Mouse (Mus musculus): ENCODE results near the gene Gaa. TPM values are rescaled to one million over a fixed set of nuclear protein-coding genes. Genes with fewer than 3 reads are reported as not detected.
"Not testable (repeated sequence)": the region's sequence is repeated elsewhere in the genome, so short reads cannot be mapped to it uniquely, and the experiment has no call there.

Gaa gene
- polyA plus RNA-seq, 1 experiment from 2014 or later: 75.7 TPM

DNA sequence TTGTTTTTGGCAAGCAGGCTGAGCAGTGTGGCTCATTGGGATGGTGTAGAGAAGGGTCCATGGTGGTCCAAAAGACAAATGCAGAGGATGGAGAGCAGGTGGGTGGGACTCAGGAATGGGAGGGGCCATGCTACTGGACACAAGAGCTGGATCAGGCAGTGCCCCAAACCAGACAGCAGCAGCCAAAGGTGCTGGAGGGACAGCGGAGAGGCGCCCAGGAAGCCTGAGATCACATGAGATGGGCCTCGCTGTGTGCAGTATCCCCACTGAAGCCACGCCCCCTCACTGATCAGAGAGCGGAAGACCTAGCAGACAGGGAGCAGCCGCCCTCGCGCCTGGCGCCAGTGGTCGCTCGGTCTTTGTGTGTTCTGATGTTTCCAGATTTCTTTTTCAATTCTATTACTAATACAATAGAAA lies 29.4 kb upstream of the Gaa start:
- Histone ChIP-seq H3K36me3 (ENCODE audit: control insufficient read depth, insufficient read depth, low read length) (no peaks in the 10 kb centered on the region), H3K4me1 (ENCODE audit: control insufficient read depth in 2 of 2, insufficient read depth in 2 of 2, low read length in 2 of 2) (peaks cover 2 to 4% of the 10 kb centered on the region in 2 experiments; a peak in 2 of 4 replicates), H3K4me3 (ENCODE audit: control insufficient read depth in 1 of 2, insufficient read depth in 1 of 2, low read depth in 1 of 2, low read length in 2 of 2) (peak overlapping the region; percentile 32 to 33), H3K9me3 (ENCODE audit: control insufficient read depth, low read length) (peaks cover 3% of the 10 kb centered on the region; the same call in 1 of the 2 replicates), H3K27ac (replicated peaks in 1 of 2; ENCODE audit: control insufficient read depth in 1 of 2, insufficient read depth in 1 of 2, low read depth in 2 of 2, low read length in 2 of 2) (no peak overlapping the region), H3K9ac (ENCODE audit: low read length) (peak overlapping the region; percentile 57), H3K27me3 (ENCODE audit: control insufficient read depth, insufficient read depth, low read length) (no peaks in the 10 kb centered on the region), H3K4me2 (ENCODE audit: low read length) (peak overlapping the region; percentile 71)
- peak; percentile 63; the same call in 1 of the 2 replicates for ATAC-seq (ENCODE audit: insufficient number of reproducible peaks, insufficient read depth, low FRiP score, low read depth)
- 4% methylated on average over 11 of the region's 11 CpGs for WGBS

DNA sequence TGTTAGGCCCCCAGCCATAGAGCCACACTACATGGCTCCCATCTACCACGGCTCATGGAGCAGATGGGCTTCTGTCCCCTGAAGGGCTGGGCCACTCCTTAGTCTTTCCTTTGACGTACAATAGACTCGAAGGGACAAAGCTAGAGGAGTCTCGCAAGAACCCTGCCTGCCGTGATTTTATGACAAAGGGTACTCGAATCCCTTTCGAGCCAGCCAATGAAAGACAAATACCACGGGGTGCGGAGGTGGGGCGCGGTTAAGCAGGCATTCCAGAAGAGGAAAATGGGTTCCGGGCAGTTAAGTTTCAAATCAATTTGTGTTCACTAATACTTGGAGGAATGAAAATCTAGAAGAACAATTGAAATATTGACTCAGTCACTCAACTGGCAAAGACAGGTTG lies 28.2 kb upstream of the Gaa start:
- peaks cover 2 to 4% of the 10 kb centered on the region in 2 experiments; a peak in 2 of 4 replicates for H3K4me1 ChIP-seq (ENCODE audit: control insufficient read depth in 2 of 2, insufficient read depth in 2 of 2, low read length in 2 of 2)
- no peak overlapping the region for H3K4me2 ChIP-seq (ENCODE audit: low read length)
- WGBS: 95% methylated on average over 12 of the region's 12 CpGs
- H3K4me3 ChIP-seq (ENCODE audit: control insufficient read depth in 1 of 2, insufficient read depth in 1 of 2, low read depth in 1 of 2, low read length in 2 of 2): no peak overlapping the region
- H3K27me3 ChIP-seq (ENCODE audit: control insufficient read depth, insufficient read depth, low read length): no peaks in the 10 kb centered on the region
- H3K27ac ChIP-seq (replicated peaks in 1 of 2; ENCODE audit: control insufficient read depth in 1 of 2, insufficient read depth in 1 of 2, low read depth in 2 of 2, low read length in 2 of 2): no peak overlapping the region
- no peak for ATAC-seq (ENCODE audit: insufficient number of reproducible peaks, insufficient read depth, low FRiP score, low read depth)
- H3K9ac ChIP-seq (ENCODE audit: low read length): no peak overlapping the region
- peaks cover 3% of the 10 kb centered on the region; the same call in 1 of the 2 replicates for H3K9me3 ChIP-seq (ENCODE audit: control insufficient read depth, low read length)
- no peaks in the 10 kb centered on the region for H3K36me3 ChIP-seq (ENCODE audit: control insufficient read depth, insufficient read depth, low read length)

DNA sequence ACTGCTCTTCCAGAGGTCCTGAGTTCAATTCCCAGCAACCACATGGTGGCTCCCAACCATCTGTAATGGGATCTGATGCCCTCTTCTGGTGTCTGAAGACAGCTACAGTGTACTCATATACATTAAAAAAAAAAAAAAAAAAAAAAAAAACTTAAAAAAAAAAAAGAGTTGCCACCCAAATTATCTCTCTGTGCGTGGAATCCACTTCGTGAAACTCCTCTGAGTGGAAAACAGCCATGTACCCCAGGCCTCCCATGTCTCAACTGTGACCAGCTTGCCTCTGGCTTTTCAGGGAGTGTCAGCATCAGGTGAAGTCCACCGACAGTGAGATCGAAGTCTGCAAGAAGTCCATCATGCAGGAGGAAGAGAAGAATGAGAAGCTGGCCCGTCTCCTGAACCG lies 22.1 kb upstream of the Gaa start:
- not testable (repeated sequence) for H3K27me3 ChIP-seq (ENCODE audit: control insufficient read depth, insufficient read depth, low read length); H3K9me3 ChIP-seq (ENCODE audit: control insufficient read depth, low read length); H3K27ac ChIP-seq (replicated peaks in 1 of 2; ENCODE audit: control insufficient read depth in 1 of 2, insufficient read depth in 1 of 2, low read depth in 2 of 2, low read length in 2 of 2); ATAC-seq (ENCODE audit: insufficient number of reproducible peaks, insufficient read depth, low FRiP score, low read depth); H3K36me3 ChIP-seq (ENCODE audit: control insufficient read depth, insufficient read depth, low read length); H3K4me3 ChIP-seq (ENCODE audit: control insufficient read depth in 1 of 2, insufficient read depth in 1 of 2, low read depth in 1 of 2, low read length in 2 of 2); H3K9ac ChIP-seq (ENCODE audit: low read length); H3K4me2 ChIP-seq (ENCODE audit: low read length); H3K4me1 ChIP-seq (ENCODE audit: control insufficient read depth in 2 of 2, insufficient read depth in 2 of 2, low read length in 2 of 2)
- WGBS: 95% methylated on average over 6 of the region's 6 CpGs

DNA sequence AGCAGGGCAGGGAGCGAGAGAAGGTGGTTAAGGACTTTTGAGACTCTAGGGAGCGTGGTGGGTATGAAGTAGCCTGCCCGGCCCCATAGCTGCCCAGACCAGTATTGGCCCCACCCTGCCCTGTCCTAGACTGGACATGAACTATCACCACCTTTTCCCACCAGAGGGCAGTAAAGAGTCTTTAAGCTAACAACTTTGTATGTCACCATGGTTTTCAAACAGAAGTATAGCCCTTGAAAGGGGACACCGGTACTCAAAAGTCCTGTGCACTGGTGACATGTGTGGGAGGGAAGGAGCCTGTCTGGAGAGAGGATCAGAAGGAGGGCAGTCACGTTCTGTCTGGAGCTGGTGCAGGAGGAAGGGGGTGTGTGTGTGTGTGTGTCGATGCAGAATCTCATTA lies 18.7 kb upstream of the Gaa start:
- 18% methylated on average over 6 of the region's 6 CpGs for WGBS
- ATAC-seq (ENCODE audit: insufficient number of reproducible peaks, insufficient read depth, low FRiP score, low read depth): 0 out of 2 replicates have a peak, but pooled peaks have one; percentile 38
- H3K9me3 ChIP-seq (ENCODE audit: control insufficient read depth, low read length): no peaks in the 10 kb centered on the region
- H3K4me2 ChIP-seq (ENCODE audit: low read length): no peak overlapping the region
- H3K4me1 ChIP-seq (ENCODE audit: control insufficient read depth in 2 of 2, insufficient read depth in 2 of 2, low read length in 2 of 2): peaks cover 3 to 12% of the 10 kb centered on the region in 2 experiments; a peak in 2 of 4 replicates
- no peak overlapping the region for H3K9ac ChIP-seq (ENCODE audit: low read length)
- no peak overlapping the region for H3K4me3 ChIP-seq (ENCODE audit: control insufficient read depth in 1 of 2, insufficient read depth in 1 of 2, low read depth in 1 of 2, low read length in 2 of 2)
- H3K27me3 ChIP-seq (ENCODE audit: control insufficient read depth, insufficient read depth, low read length): peaks cover 18% of the 10 kb centered on the region
- H3K27ac ChIP-seq (replicated peaks in 1 of 2; ENCODE audit: control insufficient read depth in 1 of 2, insufficient read depth in 1 of 2, low read depth in 2 of 2, low read length in 2 of 2): no peak overlapping the region
- H3K36me3 ChIP-seq (ENCODE audit: control insufficient read depth, insufficient read depth, low read length): no peaks in the 10 kb centered on the region

DNA sequence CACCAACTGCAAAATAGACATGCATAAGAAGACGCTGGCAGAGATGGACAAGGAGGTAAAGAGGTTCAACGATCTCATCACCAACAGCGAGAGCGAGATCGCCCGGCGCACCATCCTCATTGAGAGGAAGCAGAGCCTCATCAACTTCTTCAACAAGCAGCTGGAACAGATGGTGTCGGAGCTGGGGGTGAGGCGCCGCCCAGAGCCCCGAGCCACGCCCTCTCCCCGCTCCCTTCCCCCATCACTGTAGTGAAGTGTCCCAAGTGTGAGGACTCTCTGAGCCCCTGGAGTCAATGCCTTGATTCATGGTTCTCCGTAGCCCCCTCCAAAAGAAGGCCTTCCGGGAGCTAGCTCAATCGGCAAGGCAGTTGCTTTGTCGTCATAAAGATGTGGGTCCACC lies 16.7 kb upstream of the Gaa start:
- WGBS: 25% methylated on average over 17 of the region's 17 CpGs
- ATAC-seq (ENCODE audit: insufficient number of reproducible peaks, insufficient read depth, low FRiP score, low read depth): no peak
- Histone ChIP-seq H3K4me2 (ENCODE audit: low read length) (no peak overlapping the region), H3K36me3 (ENCODE audit: control insufficient read depth, insufficient read depth, low read length) (no peaks in the 10 kb centered on the region), H3K27me3 (ENCODE audit: control insufficient read depth, insufficient read depth, low read length) (peaks cover 18% of the 10 kb centered on the region), H3K4me1 (ENCODE audit: control insufficient read depth in 2 of 2, insufficient read depth in 2 of 2, low read length in 2 of 2) (peaks cover 3 to 12% of the 10 kb centered on the region in 2 experiments; a peak in 2 of 4 replicates), H3K27ac (replicated peaks in 1 of 2; ENCODE audit: control insufficient read depth in 1 of 2, insufficient read depth in 1 of 2, low read depth in 2 of 2, low read length in 2 of 2) (no peak overlapping the region), H3K4me3 (ENCODE audit: control insufficient read depth in 1 of 2, insufficient read depth in 1 of 2, low read depth in 1 of 2, low read length in 2 of 2) (no peak overlapping the region), H3K9ac (ENCODE audit: low read length) (no peak overlapping the region), H3K9me3 (ENCODE audit: control insufficient read depth, low read length) (no peaks in the 10 kb centered on the region)

DNA sequence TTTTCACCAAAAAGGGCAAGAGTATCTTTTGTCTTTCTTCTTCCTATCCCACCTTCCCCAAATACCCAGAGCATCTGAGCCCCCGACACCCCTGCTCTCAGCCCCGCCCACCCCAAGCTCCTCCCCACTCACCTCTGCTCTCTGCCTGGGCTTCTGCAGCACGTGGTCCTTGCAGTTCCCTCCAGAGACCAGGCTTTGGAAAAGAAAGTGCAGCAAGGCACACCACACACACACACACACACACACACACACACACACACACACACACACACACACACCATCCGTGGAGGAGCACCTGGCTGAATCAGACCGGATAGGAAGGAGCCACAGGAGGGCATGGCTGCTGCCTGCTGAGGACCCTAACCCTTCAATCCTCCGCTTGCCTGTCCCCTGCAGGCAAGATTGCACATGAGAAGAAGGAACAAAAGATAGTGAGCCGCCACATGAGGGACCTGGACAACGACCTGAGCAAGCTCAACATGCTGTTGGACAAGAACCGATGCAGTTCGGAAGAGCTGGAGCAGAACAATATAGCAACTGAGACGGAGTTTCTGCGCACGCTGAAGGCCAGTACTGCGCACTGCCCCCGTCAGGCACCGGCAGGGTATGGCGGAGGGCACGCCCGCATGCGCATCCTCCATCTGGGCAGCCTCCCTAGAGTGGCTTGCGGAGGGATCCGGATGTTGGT lies 14.7 kb upstream of the Gaa start:
- WGBS: 6% methylated on average over 22 of the region's 22 CpGs

DNA sequence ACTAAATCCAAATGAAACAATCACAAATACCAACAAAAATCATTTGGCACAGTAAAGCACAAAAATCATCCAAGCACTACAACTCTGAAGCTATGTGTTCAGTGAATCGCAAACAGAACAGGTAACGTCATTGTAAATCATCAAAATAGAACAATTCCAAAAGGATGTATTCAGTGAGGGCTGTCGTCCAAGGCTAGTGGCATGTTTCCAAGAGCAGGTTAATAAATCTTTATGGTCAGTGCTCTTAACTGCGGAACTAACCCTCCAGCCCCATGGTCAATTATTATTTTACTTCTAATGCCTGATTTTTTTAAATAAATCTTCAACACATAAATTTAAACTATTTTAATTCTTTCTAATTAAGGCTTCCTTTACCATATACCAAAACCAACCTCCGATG lies 11.1 kb upstream of the Gaa start:
- not testable (repeated sequence) for H3K27me3 ChIP-seq (ENCODE audit: control insufficient read depth, insufficient read depth, low read length); H3K27ac ChIP-seq (replicated peaks in 1 of 2; ENCODE audit: control insufficient read depth in 1 of 2, insufficient read depth in 1 of 2, low read depth in 2 of 2, low read length in 2 of 2); H3K9me3 ChIP-seq (ENCODE audit: control insufficient read depth, low read length); H3K9ac ChIP-seq (ENCODE audit: low read length); ATAC-seq (ENCODE audit: insufficient number of reproducible peaks, insufficient read depth, low FRiP score, low read depth); H3K4me1 ChIP-seq (ENCODE audit: control insufficient read depth in 2 of 2, insufficient read depth in 2 of 2, low read length in 2 of 2); H3K36me3 ChIP-seq (ENCODE audit: control insufficient read depth, insufficient read depth, low read length); H3K4me2 ChIP-seq (ENCODE audit: low read length); H3K4me3 ChIP-seq (ENCODE audit: control insufficient read depth in 1 of 2, insufficient read depth in 1 of 2, low read depth in 1 of 2, low read length in 2 of 2)
- WGBS: 89% methylated on average over 5 of the region's 5 CpGs

More for the DNA sequence above, 14.7 kb upstream of the Gaa start:
- no peaks in the 10 kb centered on the region for H3K9me3 ChIP-seq (ENCODE audit: control insufficient read depth, low read length)
- H3K27ac ChIP-seq (replicated peaks in 1 of 2; ENCODE audit: control insufficient read depth in 1 of 2, insufficient read depth in 1 of 2, low read depth in 2 of 2, low read length in 2 of 2): no peak overlapping the region
- H3K9ac ChIP-seq (ENCODE audit: low read length): peak overlapping the region; percentile 18; the same call in 1 of the 2 replicates
- H3K4me1 ChIP-seq (ENCODE audit: control insufficient read depth in 2 of 2, insufficient read depth in 2 of 2, low read length in 2 of 2): peaks cover 3 to 12% of the 10 kb centered on the region in 2 experiments; a peak in 2 of 4 replicates
- H3K4me2 ChIP-seq (ENCODE audit: low read length): peak overlapping the region; percentile 52
- no peaks in the 10 kb centered on the region for H3K36me3 ChIP-seq (ENCODE audit: control insufficient read depth, insufficient read depth, low read length)
- peak; percentile 45; the same call in 1 of the 2 replicates for ATAC-seq (ENCODE audit: insufficient number of reproducible peaks, insufficient read depth, low FRiP score, low read depth)
- H3K4me3 ChIP-seq (ENCODE audit: control insufficient read depth in 1 of 2, insufficient read depth in 1 of 2, low read depth in 1 of 2, low read length in 2 of 2): peak overlapping the region; percentile 7 to 24; a peak in 2 of 4 replicates
- H3K27me3 ChIP-seq (ENCODE audit: control insufficient read depth, insufficient read depth, low read length): peaks cover 18% of the 10 kb centered on the region
